Mouse (Mus musculus) urinary bladder, adult 2 months (tissue): ENCODE results near the gene Ccdc83. TPM values are rescaled to one million over a fixed set of nuclear protein-coding genes. Genes with fewer than 3 reads are reported as not detected.

Experiments used
- DNase-seq: peaks from one replicate; pipeline ENCODE4 v3.0.0; 2022; ENCODE audit warnings: low spot score
- polyA plus RNA-seq: library from polyadenylated mRNA; depleted of rRNA; stranded (reverse); fragments of >200 nt; gene quantifications from 2 replicates; pipeline ENCODE4 v1.2.3, GENCODE M21; 2012; rRNA removed

Ccdc83 gene
- 0.04 and 0.12 TPM in 2 replicates for polyA plus RNA-seq

- DNase-seq = peak; percentile 66
These were observed at the start of gene Ccdc83 for GRCm38 (mm10) chr7:90265289-90265970. Ccdc83 (minus strand) TSS chr7:90265777.

GRCm38 (mm10) chr7:90313421-90313820, 47.8 kb upstream of the Ccdc83 start:
- no peak for DNase-seq

- no peak for DNase-seq
These were observed 46.7 kb upstream of the Ccdc83 start for GRCm38 (mm10) chr7:90312151-90312883.

- no peak for DNase-seq
These were observed 42.4 kb upstream of the Ccdc83 start for GRCm38 (mm10) chr7:90308003-90308402.

GRCm38 (mm10) chr7:90306968-90307367, 41.4 kb upstream of the Ccdc83 start:
- no peak for DNase-seq

- no peak for DNase-seq
These were observed 40.5 kb upstream of the Ccdc83 start for GRCm38 (mm10) chr7:90306079-90306478.

- peak; percentile 30 for DNase-seq
These were observed 37.3 kb upstream of the Ccdc83 start for GRCm38 (mm10) chr7:90302647-90303552.

GRCm38 (mm10) chr7:90301942-90302646, 36.5 kb upstream of the Ccdc83 start, which contains the start of gene Sytl2:
Sytl2 (plus strand) TSS chr7:90302252.
- DNase-seq = peak; percentile 70

GRCm38 (mm10) chr7:90291885-90292284, 26.3 kb upstream of the Ccdc83 start:
- DNase-seq = no peak

GRCm38 (mm10) chr7:90284793-90285192, 19.2 kb upstream of the Ccdc83 start:
- no peak for DNase-seq

GRCm38 (mm10) chr7:90282786-90283185, 17.2 kb upstream of the Ccdc83 start:
- no peak for DNase-seq

GRCm38 (mm10) chr7:90281759-90282546, 16.4 kb upstream of the Ccdc83 start:
- DNase-seq = no peak

GRCm38 (mm10) chr7:90280878-90281277, 15.3 kb upstream of the Ccdc83 start:
- DNase-seq = no peak

GRCm38 (mm10) chr7:90280274-90280875, 14.8 kb upstream of the Ccdc83 start:
- DNase-seq = no peak

- no peak for DNase-seq
These were observed 13.6 kb upstream of the Ccdc83 start for GRCm38 (mm10) chr7:90279136-90279535.

- no peak for DNase-seq
These were observed 12.2 kb upstream of the Ccdc83 start for GRCm38 (mm10) chr7:90277769-90278168.

GRCm38 (mm10) chr7:90277246-90277645, 11.7 kb upstream of the Ccdc83 start:
- DNase-seq = no peak

GRCm38 (mm10) chr7:90274561-90275100, 9.1 kb upstream of the Ccdc83 start:
- DNase-seq = no peak

GRCm38 (mm10) chr7:90270141-90270540, 4.6 kb upstream of the Ccdc83 start:
- DNase-seq = no peak
